ENCODE assay signal across 12 mouse cellular contexts in the genomic region with DNA sequence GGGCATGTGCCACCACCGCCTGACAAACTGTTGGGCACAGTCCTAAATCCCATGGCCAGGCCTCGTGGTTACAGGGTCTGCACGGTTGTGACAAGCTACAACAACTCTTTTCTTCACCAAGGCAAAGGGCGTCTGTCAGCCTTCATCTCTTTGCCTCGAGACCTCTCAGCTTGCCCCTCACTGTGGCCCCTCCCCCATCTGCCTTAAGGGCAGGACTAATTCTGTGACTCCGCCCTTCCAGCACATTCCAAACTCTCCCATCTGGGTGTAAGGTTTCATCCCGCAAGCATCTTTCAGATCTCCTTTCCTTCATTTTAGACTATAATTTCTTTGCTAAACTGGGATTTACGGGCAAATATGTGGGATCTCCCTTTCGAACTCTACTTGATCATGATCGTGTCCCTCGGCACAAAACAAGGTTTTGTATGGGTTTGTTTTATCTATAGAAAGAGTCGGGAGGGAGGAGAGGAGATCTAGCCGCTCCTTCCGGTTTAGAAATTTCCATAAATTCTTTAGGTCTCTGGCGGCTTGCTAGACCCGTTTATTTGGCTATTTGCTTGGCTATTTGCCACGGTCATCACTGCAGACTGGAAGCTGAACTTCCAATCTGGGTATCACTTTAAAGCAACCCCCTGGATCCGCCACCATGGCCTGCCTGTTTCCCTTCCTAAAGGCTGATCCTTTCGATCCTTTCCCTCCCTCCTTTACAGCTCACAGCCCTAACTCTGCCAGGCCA. TPM values are rescaled to one million over a fixed set of nuclear protein-coding genes. Genes with fewer than 3 reads are reported as not detected.
DNase-seq lines count a peak whose midpoint lies in the region; ATAC-seq and TF ChIP-seq lines count a peak whose summit lies in the region.
"Had no signal": no experiment of that assay in that cellular context is flagged by ENCODE, and none has a peak within 500 bp of the region (broad histone marks: within the 10 kb centered on the region; RNA-seq: fewer than 3 reads in every experiment).

No protein-coding gene starts in this region.

- H3K4me3 ChIP-seq in heart, embryonic 14.5 days (ENCODE audit: control insufficient read depth in 1 of 2, insufficient read depth in 1 of 2, low read depth in 1 of 2, low read length in 2 of 2) = peak overlapping the region in 1 of 2 experiments; percentile 1; a peak in 1 of 4 replicates
- 0 out of 2 replicates have a peak overlapping the region, but pooled peaks have one; percentile 1 for H3K4me3 ChIP-seq in stomach, embryonic 16.5 days (replicated peaks; ENCODE audit: low read length)
- H3K4me3 ChIP-seq in stomach, postnatal 0 days (ENCODE audit: low read depth, low read length) = no peak overlapping the region
- no peak overlapping the region for H3K4me3 ChIP-seq in embryonic facial prominence, embryonic 13.5 days
- H3K4me3 ChIP-seq in hindbrain, embryonic 16.5 days (ENCODE audit: low read length) = no peak overlapping the region
- H3K4me3 ChIP-seq: hindbrain, embryonic 12.5 days; megakaryocyte, embryonic 14.5 days; neural tube, embryonic 13.5 days had no signal

- no peak for ATAC-seq in heart, embryonic 14.5 days (ENCODE audit: insufficient number of reproducible peaks, insufficient read depth, low FRiP score, low read depth)
- no peak for ATAC-seq in stomach, embryonic 16.5 days (ENCODE audit: insufficient read depth, low FRiP score)
- no peak for ATAC-seq in stomach, postnatal 0 days (ENCODE audit: low FRiP score, low TSS enrichment)
- no peak for ATAC-seq in embryonic facial prominence, embryonic 13.5 days (ENCODE audit: insufficient number of reproducible peaks, insufficient read depth, low FRiP score, low TSS enrichment, low read depth)
- ATAC-seq in hindbrain, embryonic 16.5 days = no peak

- WGBS in heart, embryonic 14.5 days = 62% methylated on average over 19 of the region's 19 CpGs
- 73% methylated on average over 19 of the region's 19 CpGs for WGBS in stomach, embryonic 16.5 days
- 73% methylated on average over 19 of the region's 19 CpGs for WGBS in stomach, postnatal 0 days
- WGBS in embryonic facial prominence, embryonic 13.5 days = 61% methylated on average over 19 of the region's 19 CpGs
- 91% methylated on average over 19 of the region's 19 CpGs for WGBS in hindbrain, embryonic 16.5 days

- intact Hi-C loops in heart, postnatal 25 days (cut with DNase I) = no loop called here

- no peaks in the 10 kb centered on the region for H3K27me3 ChIP-seq in heart, embryonic 14.5 days (ENCODE audit: control insufficient read depth, insufficient read depth, low read length)
- no peaks in the 10 kb centered on the region for H3K27me3 ChIP-seq in stomach, embryonic 16.5 days (ENCODE audit: control insufficient read depth, insufficient read depth, low read length)
- no peaks in the 10 kb centered on the region for H3K27me3 ChIP-seq in stomach, postnatal 0 days (ENCODE audit: control insufficient read depth, insufficient read depth, low read length)
- H3K27me3 ChIP-seq in embryonic facial prominence, embryonic 13.5 days = no peaks in the 10 kb centered on the region
- H3K27me3 ChIP-seq in hindbrain, embryonic 16.5 days (replicated peaks; ENCODE audit: control insufficient read depth, insufficient read depth, low read length) = no peaks in the 10 kb centered on the region
- H3K27me3 ChIP-seq: hindbrain, embryonic 12.5 days; megakaryocyte, embryonic 14.5 days; neural tube, embryonic 13.5 days had no signal

- H3K4me1 ChIP-seq in heart, embryonic 14.5 days (ENCODE audit: control insufficient read depth in 2 of 2, insufficient read depth in 2 of 2, low read length in 2 of 2) = peaks cover 21 to 55% of the 10 kb centered on the region in 2 experiments
- 0 out of 2 replicates have a peak, but pooled peaks cover 11% of the 10 kb centered on the region for H3K4me1 ChIP-seq in stomach, embryonic 16.5 days (ENCODE audit: control insufficient read depth, insufficient read depth, low read length)
- H3K4me1 ChIP-seq in stomach, postnatal 0 days (replicated peaks; ENCODE audit: control insufficient read depth, insufficient read depth) = no peaks in the 10 kb centered on the region
- peaks cover 28% of the 10 kb centered on the region for H3K4me1 ChIP-seq in embryonic facial prominence, embryonic 13.5 days
- peaks cover 21% of the 10 kb centered on the region for H3K4me1 ChIP-seq in hindbrain, embryonic 16.5 days (ENCODE audit: control insufficient read depth, insufficient read depth, low read depth, low read length)

- TF ChIP-seq EP300 in stomach, postnatal 0 days (optimal IDR thresholded peaks at IDR 0.05) = no peak

- H3K9ac ChIP-seq in heart, embryonic 14.5 days (ENCODE audit: low read length) = peak overlapping the region; percentile 25; the same call in 1 of the 2 replicates
- no peak overlapping the region for H3K9ac ChIP-seq in stomach, embryonic 16.5 days (ENCODE audit: low read length)
- H3K9ac ChIP-seq in stomach, postnatal 0 days (ENCODE audit: low read length) = no peak overlapping the region
- H3K9ac ChIP-seq in embryonic facial prominence, embryonic 13.5 days = no peak overlapping the region
- no peak overlapping the region for H3K9ac ChIP-seq in hindbrain, embryonic 16.5 days (ENCODE audit: low read depth, low read length)
- H3K9ac ChIP-seq: hindbrain, embryonic 12.5 days; neural tube, embryonic 13.5 days had no signal

- 0 out of 2 replicates have a peak, but pooled peaks cover 2% of the 10 kb centered on the region for H3K9me3 ChIP-seq in heart, embryonic 14.5 days (ENCODE audit: control insufficient read depth, low read length)
- H3K9me3 ChIP-seq in stomach, embryonic 16.5 days (replicated peaks; ENCODE audit: control insufficient read depth, low read length) = no peaks in the 10 kb centered on the region
- H3K9me3 ChIP-seq in stomach, postnatal 0 days (ENCODE audit: control insufficient read depth, low read length) = no peaks in the 10 kb centered on the region
- no peaks in the 10 kb centered on the region for H3K9me3 ChIP-seq in embryonic facial prominence, embryonic 13.5 days
- H3K9me3 ChIP-seq in hindbrain, embryonic 16.5 days (ENCODE audit: control insufficient read depth, low read length) = no peaks in the 10 kb centered on the region

- peaks cover 23% of the 10 kb centered on the region; the same call in 1 of the 2 replicates for H3K36me3 ChIP-seq in heart, embryonic 14.5 days (ENCODE audit: control insufficient read depth, insufficient read depth, low read length)
- no peaks in the 10 kb centered on the region; the same call in 1 of the 2 replicates for H3K36me3 ChIP-seq in stomach, embryonic 16.5 days (ENCODE audit: control insufficient read depth, insufficient read depth, low read length)
- H3K36me3 ChIP-seq in stomach, postnatal 0 days (ENCODE audit: control insufficient read depth, insufficient read depth, low read length) = no peaks in the 10 kb centered on the region
- peaks cover 41% of the 10 kb centered on the region for H3K36me3 ChIP-seq in embryonic facial prominence, embryonic 13.5 days
- H3K36me3 ChIP-seq in hindbrain, embryonic 16.5 days (ENCODE audit: control insufficient read depth, insufficient read depth, low read length) = no peaks in the 10 kb centered on the region
- H3K36me3 ChIP-seq: G1E had no signal

- no peak for DNase-seq in heart, postnatal 25 days (ENCODE audit: low spot score)
- DNase-seq in stomach, postnatal 0 days (ENCODE audit: low spot score) = no peak
- no peak for DNase-seq in spleen, postnatal 36 days (ENCODE audit: low spot score in 2 of 2)
- DNase-seq: left cerebral cortex, postnatal 4 days had no signal

- H3K4me2 ChIP-seq in heart, embryonic 14.5 days (ENCODE audit: low read length) = peak overlapping the region; percentile 13
- no peak overlapping the region for H3K4me2 ChIP-seq in stomach, embryonic 16.5 days (ENCODE audit: low read depth, low read length)
- no peak overlapping the region for H3K4me2 ChIP-seq in stomach, postnatal 0 days (replicated peaks; ENCODE audit: low read depth)
- H3K4me2 ChIP-seq in embryonic facial prominence, embryonic 13.5 days = peak overlapping the region; percentile 14
- no peak overlapping the region for H3K4me2 ChIP-seq in hindbrain, embryonic 16.5 days (ENCODE audit: low read length)
- H3K4me2 ChIP-seq: hindbrain, embryonic 12.5 days; neural tube, embryonic 13.5 days had no signal

- peak overlapping the region; percentile 8 to 47; a peak in 2 of 4 replicates for H3K27ac ChIP-seq in heart, embryonic 14.5 days (replicated peaks in 1 of 2; ENCODE audit: control insufficient read depth in 1 of 2, insufficient read depth in 1 of 2, low read depth in 2 of 2, low read length in 2 of 2)
- H3K27ac ChIP-seq in stomach, embryonic 16.5 days (ENCODE audit: low read length) = no peak overlapping the region
- no peak overlapping the region for H3K27ac ChIP-seq in stomach, postnatal 0 days (replicated peaks)
- H3K27ac ChIP-seq in embryonic facial prominence, embryonic 13.5 days = peak overlapping the region; percentile 57
- H3K27ac ChIP-seq in hindbrain, embryonic 16.5 days (ENCODE audit: low read depth, low read length) = no peak overlapping the region
- H3K27ac ChIP-seq: hindbrain, embryonic 12.5 days; neural tube, embryonic 13.5 days had no signal

- TF ChIP-seq CTCF in stomach, postnatal 0 days (IDR thresholded peaks at IDR 0.05; ENCODE audit: low read depth) = no peak

RNA-seq across cellular contexts. Expression of a gene that starts 7.9 kb away (rescaled TPM):
- 72.8 and 80.8 TPM in 2 replicates for polyA plus RNA-seq in heart, embryonic 14.5 days (2014; fragmentation: Nextera tagmentation; extraction: Ambion mirVana)
- 10 to 100 TPM; 17.0 to 21.2 TPM for total RNA-seq in heart, postnatal 25 days (2021)
- polyA plus RNA-seq in stomach, embryonic 16.5 days (2015; fragmentation: Nextera tagmentation; extraction: Ambion mirVana) = 55.6 and 58.0 TPM in 2 replicates
- polyA plus RNA-seq in stomach, postnatal 0 days (2015; fragmentation: Nextera tagmentation; extraction: Ambion mirVana) = 34.4 and 38.5 TPM in 2 replicates
- polyA plus RNA-seq in embryonic facial prominence, embryonic 13.5 days (2015; fragmentation: Nextera tagmentation; extraction: Ambion mirVana) = 64.2 and 74.6 TPM in 2 replicates
- 127 and 139 TPM in 2 replicates for polyA plus RNA-seq in hindbrain, embryonic 16.5 days (2015; fragmentation: Nextera tagmentation; extraction: Ambion mirVana)
- polyA plus RNA-seq: G1E had no signal

Comparison
In these comparisons a context has a peak if more than half of its experiments do, and no peak if none do; other contexts are left out.
1. H3K27ac ChIP-seq: peak in heart, embryonic 14.5 days (2 of 2) and embryonic facial prominence, embryonic 13.5 days (single experiment); none in stomach, embryonic 16.5 days (single experiment), stomach, postnatal 0 days (single experiment) and hindbrain, embryonic 16.5 days (single experiment).
2. H3K4me2 ChIP-seq: peak in heart, embryonic 14.5 days (single experiment) and embryonic facial prominence, embryonic 13.5 days (single experiment); none in stomach, embryonic 16.5 days (single experiment), stomach, postnatal 0 days (single experiment) and hindbrain, embryonic 16.5 days (single experiment).